In genomic region chr12:73779332-73780231, GRCm38 (mm10) we compare ENCODE assay signal across 8 mouse cellular contexts.
DNase-seq lines count a peak whose midpoint lies in the region; ATAC-seq and TF ChIP-seq lines count a peak whose summit lies in the region.

No protein-coding gene starts in this region.

- peaks cover 54% of the 10 kb centered on the region for H3K4me1 ChIP-seq in heart, embryonic 10.5 days
- H3K4me1 ChIP-seq in liver, embryonic 11.5 days (replicated peaks; ENCODE audit: control insufficient read depth, insufficient read depth, low read length): 0 out of 2 replicates have a peak, but pooled peaks cover 2% of the 10 kb centered on the region

- no peak for DNase-seq in layer of hippocampus, adult 2 months (ENCODE audit: low spot score in 2 of 2)
- no peak for DNase-seq in layer of hippocampus, postnatal 36 days
- no peak for DNase-seq in heart, embryonic 10.5 days (ENCODE audit: low spot score)
- DNase-seq in liver, embryonic 11.5 days (ENCODE audit: low spot score): no peak
- peak; percentile 64 for DNase-seq in skeletal muscle tissue, adult 2 months (ENCODE audit: low read depth, low spot score)
- no peak for DNase-seq in cerebellum, adult 9-10 months
- no peak for DNase-seq in left cerebral cortex, postnatal 10 days (ENCODE audit: extremely low spot score in 1 of 2, low spot score in 2 of 2)

- intact Hi-C loops in left cerebral cortex, postnatal 10 days (cut with DNase I): no loop called here

- no peaks in the 10 kb centered on the region for H3K27me3 ChIP-seq in heart, embryonic 10.5 days (ENCODE audit: insufficient read depth, poor library complexity, severe bottlenecking)
- H3K27me3 ChIP-seq in liver, embryonic 11.5 days (replicated peaks; ENCODE audit: control insufficient read depth, insufficient read depth, low read length): no peaks in the 10 kb centered on the region

- TF ChIP-seq CTCF in layer of hippocampus, adult 2 months (conservative IDR thresholded peaks at IDR 0.05): no peak

- 0 out of 2 replicates have a peak overlapping the region, but pooled peaks have one; percentile 39 for H3K27ac ChIP-seq in layer of hippocampus, adult 2 months
- peak overlapping the region; percentile 73 for H3K27ac ChIP-seq in heart, embryonic 10.5 days
- H3K27ac ChIP-seq in liver, embryonic 11.5 days (ENCODE audit: low read depth, low read length): no peak overlapping the region

- WGBS in heart, embryonic 10.5 days: 66% methylated on average over 13 of the region's 13 CpGs
- WGBS in liver, embryonic 11.5 days: 44% methylated on average over 13 of the region's 13 CpGs

- no peak overlapping the region for H3K9ac ChIP-seq in liver, embryonic 11.5 days (ENCODE audit: low read depth, low read length)

- H3K9me3 ChIP-seq in heart, embryonic 10.5 days: no peaks in the 10 kb centered on the region
- H3K9me3 ChIP-seq in liver, embryonic 11.5 days (ENCODE audit: control insufficient read depth, low read length): no peaks in the 10 kb centered on the region

- ATAC-seq in activated CD4-positive, CD25-positive, alpha-beta regulatory T cell, adult 4 months: peak; percentile 43
- peak; percentile 53 for ATAC-seq in liver, embryonic 11.5 days (replicated peaks; ENCODE audit: low FRiP score)

- H3K4me3 ChIP-seq in layer of hippocampus, adult 2 months: no peak overlapping the region
- H3K4me3 ChIP-seq in heart, embryonic 10.5 days: no peak overlapping the region
- H3K4me3 ChIP-seq in liver, embryonic 11.5 days (ENCODE audit: low read depth, low read length): no peak overlapping the region

- no peak overlapping the region for H3K4me2 ChIP-seq in liver, embryonic 11.5 days

- H3K36me3 ChIP-seq in heart, embryonic 10.5 days: no peaks in the 10 kb centered on the region
- no peaks in the 10 kb centered on the region for H3K36me3 ChIP-seq in liver, embryonic 11.5 days (ENCODE audit: control insufficient read depth, insufficient read depth, low read length)
